Mouse (Mus musculus): ENCODE data around the gene Gtf2f2.

DNA sequence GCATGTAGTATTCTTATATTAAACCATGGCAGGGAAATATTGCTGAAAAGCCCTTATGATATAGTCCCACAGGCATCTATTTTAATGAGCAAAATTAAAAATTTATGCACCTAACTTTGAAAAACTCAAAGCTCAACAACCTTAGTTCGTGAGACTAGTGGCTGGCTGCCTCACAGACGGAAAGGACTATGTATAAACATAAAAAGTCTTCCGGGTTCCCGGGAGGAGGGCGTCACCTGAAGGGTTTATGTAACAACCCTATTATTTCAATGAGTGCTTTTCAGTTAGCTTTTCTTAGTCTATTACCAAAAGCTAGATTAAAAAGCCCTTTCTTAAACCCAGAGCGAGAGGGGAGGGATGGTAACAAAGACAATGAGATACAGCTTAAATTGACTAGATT, 98.7 kb downstream of the Gtf2f2 start:
- TF ChIP-seq CTCF (IDR thresholded peaks at IDR 0.05; ENCODE audit: insufficient read depth, low read depth, low read length) (no peak), POLR2A (IDR thresholded peaks at IDR 0.05; ENCODE audit: insufficient read depth, low read depth, low read length) (no peak)

All from olfactory bulb, adult 2 months (tissue).